Mouse (Mus musculus) heart, adult 2 months (tissue): Measurements from ENCODE around the gene Gm11032. TPM values are rescaled to one million over a fixed set of nuclear protein-coding genes. Genes with fewer than 3 reads are reported as not detected.

Source experiments
- DNase-seq, 2 experiments: peaks; one replicate each; pipeline ENCODE4 v3.0.0; 2021
- H3K27ac ChIP-seq: fragments of 200-600 bp; 2 replicates; pipeline ENCODE4 v1.8.1; 2022
- H3K27me3 ChIP-seq: fragments of 200-500 bp; 2 replicates; pipeline ENCODE4 v1.6.1; 2012; ENCODE audit warnings: mild to moderate bottlenecking, low read length, inconsistent platforms, mixed read lengths; ENCODE audit not compliant: control insufficient read depth, insufficient read depth
- H3K36me3 ChIP-seq: fragments of 200-500 bp; 2 replicates; pipeline ENCODE4 v1.6.1; 2012; ENCODE audit warnings: low read length, inconsistent platforms; ENCODE audit not compliant: control insufficient read depth, insufficient read depth
- H3K4me1 ChIP-seq: fragments of 200-500 bp; 2 replicates; pipeline ENCODE4 v1.6.1; 2011; ENCODE audit warnings: low read length; ENCODE audit not compliant: control insufficient read depth, insufficient read depth
- H3K4me3 ChIP-seq: fragments of 200-600 bp; 2 replicates; pipeline ENCODE4 v1.8.1; 2022
- H3K79me2 ChIP-seq: fragments of 200-500 bp; replicated peaks from 2 replicates; pipeline ENCODE4 v1.6.1; 2012; ENCODE audit warnings: mild to moderate bottlenecking, inconsistent platforms, low read length, moderate library complexity, mixed read lengths; ENCODE audit not compliant: control insufficient read depth, insufficient read depth
- H3K9ac ChIP-seq: fragments of 200-500 bp; 2 replicates; pipeline ENCODE4 v1.6.1; 2012; ENCODE audit warnings: low read depth, mild to moderate bottlenecking, control low read depth, inconsistent platforms, low read length, mixed read lengths
- CTCF ChIP-seq: fragments of 200-600 bp; IDR thresholded peaks from 2 replicates; pipeline ENCODE4 v1.8.1; 2022; ENCODE audit warnings: antibody characterized with exemption, mild to moderate bottlenecking, moderate library complexity
- EP300 ChIP-seq: fragments of 200-500 bp; IDR thresholded peaks from 2 replicates; pipeline ENCODE4 v1.6.1; 2011; ENCODE audit warnings: low read depth, low read length, control low read depth; ENCODE audit not compliant: insufficient read depth
- POLR2A ChIP-seq: fragments of 200-500 bp; IDR thresholded peaks from 2 replicates; pipeline ENCODE4 v1.6.1; 2011; ENCODE audit warnings: mild to moderate bottlenecking, low read depth, low read length, control low read depth; ENCODE audit not compliant: insufficient read depth
- WGBS: fragments of 180-500 bp; shearing (Covaris S2); methylation state at CpG from one replicate; pipeline ENCODE4 v1.1.7; 2018; 5-methylcytosine and 5-hydroxymethylcytosine counted together
- intact Hi-C: fragments of 180-260 bp; cut with DNase I; formaldehyde crosslinking; loops from one replicate; pipeline ENCODE4 v1.15.1; 2025
- polyA plus RNA-seq: library from polyadenylated mRNA; depleted of rRNA; stranded (reverse); fragments of >200 nt; gene quantifications from 2 replicates; pipeline ENCODE4 v1.2.3, GENCODE M21; 2012
- total RNA-seq, 2 experiments: library from RNA; stranded (reverse); gene quantifications; 2 replicates each; pipeline ENCODE4 v1.2.3; 2021

Gene Gm11032
- total and polyA plus RNA-seq, 3 experiments, result not detected

DNA sequence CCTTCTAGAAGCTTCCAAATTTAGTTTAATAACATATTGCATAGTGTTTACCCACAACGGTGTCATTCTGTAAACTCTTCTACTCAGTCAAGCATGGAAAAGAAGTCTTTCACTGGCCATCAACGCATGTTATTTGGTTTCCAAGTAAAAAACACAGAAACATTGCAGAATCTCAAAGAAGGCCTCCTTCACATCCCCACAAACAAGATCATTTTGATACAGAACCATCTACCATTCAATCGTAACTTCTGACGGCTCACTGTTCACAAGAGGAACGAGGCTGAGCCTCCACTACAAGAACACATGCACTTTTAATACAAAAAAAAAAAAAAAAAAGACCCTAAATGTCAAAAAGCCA is 26.4 kb upstream of the Gm11032 start:
- Histone ChIP-seq H3K27me3 (no peaks in the 10 kb centered on the region), H3K9ac (peak overlapping the region; percentile 47; the same call in 1 of the 2 replicates), H3K4me1 (peaks cover 15% of the 10 kb centered on the region), H3K36me3 (peaks cover 18% of the 10 kb centered on the region), H3K79me2 (peaks cover 4% of the 10 kb centered on the region; the same call in 1 of the 2 replicates), H3K4me3 (peak overlapping the region; percentile 92), H3K27ac (peak overlapping the region; percentile 98)
- 8% methylated on average over 5 of the region's 5 CpGs for WGBS
- intact Hi-C loops, result loop anchor here (5.0 kb wide), 2 partner anchors 61 to 109 kb away; partner anchors contain the start of genes Uqcr10 and Zmat5
- TF ChIP-seq CTCF (no peak), POLR2A (no peak), EP300 (no peak)
- DNase-seq, result no peak

DNA sequence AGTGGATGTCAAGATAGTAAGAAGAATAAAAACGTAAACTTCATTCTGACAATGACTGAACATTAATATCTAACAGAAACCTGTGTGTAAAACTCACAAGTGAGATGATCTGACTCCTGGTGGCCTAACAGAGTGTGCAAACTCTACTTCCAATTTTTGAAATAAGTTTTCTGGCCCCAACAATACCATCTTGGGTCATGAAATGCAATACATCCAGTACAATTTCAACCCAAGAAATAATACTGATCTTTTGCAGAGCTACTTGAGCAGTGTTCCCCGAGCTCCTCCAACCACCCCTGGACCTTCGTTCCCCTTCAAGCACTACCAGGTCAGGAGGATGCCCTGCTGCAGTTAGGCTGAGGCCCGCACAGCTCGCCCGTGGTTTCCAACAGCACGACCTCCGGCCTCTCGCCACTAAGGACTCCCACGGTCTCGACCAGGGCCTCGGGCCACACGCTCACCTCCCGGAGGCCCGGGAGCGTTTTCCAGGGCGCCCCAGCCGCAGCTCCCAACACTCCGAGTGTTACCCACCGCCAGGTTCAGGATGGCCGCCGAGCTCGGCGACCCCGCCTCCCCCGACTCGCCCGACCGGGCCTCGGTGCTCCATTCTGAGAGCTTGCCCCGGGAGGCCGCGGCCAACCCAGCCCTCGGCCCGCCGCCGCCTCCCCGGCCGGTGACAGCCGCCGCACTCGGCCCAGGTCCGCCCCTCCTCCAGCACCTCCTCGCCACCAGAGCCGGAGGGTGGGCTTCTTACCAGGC is 25.8 kb upstream of the Gm11032 start:
- no peak for DNase-seq
- no peaks in the 10 kb centered on the region for H3K27me3 ChIP-seq
- peak overlapping the region; percentile 98 for H3K27ac ChIP-seq
- peak overlapping the region; percentile 92 for H3K4me3 ChIP-seq
- intact Hi-C loops, result loop anchor here (2.0 to 5.0 kb wide), 3 partner anchors 43 to 108 kb away; partner anchors contain the start of genes Ascc2, Uqcr10 and Zmat5
- WGBS, result under 1% methylated on average over 38 of the region's 45 CpGs
- TF ChIP-seq CTCF (peak; percentile 44), EP300 (no peak), POLR2A (no peak)
- H3K36me3 ChIP-seq, result peaks cover 15% of the 10 kb centered on the region
- peaks cover 15% of the 10 kb centered on the region for H3K4me1 ChIP-seq
- H3K9ac ChIP-seq, result peak overlapping the region; percentile 99
- H3K79me2 ChIP-seq, result peaks cover 4% of the 10 kb centered on the region; the same call in 1 of the 2 replicates

DNA sequence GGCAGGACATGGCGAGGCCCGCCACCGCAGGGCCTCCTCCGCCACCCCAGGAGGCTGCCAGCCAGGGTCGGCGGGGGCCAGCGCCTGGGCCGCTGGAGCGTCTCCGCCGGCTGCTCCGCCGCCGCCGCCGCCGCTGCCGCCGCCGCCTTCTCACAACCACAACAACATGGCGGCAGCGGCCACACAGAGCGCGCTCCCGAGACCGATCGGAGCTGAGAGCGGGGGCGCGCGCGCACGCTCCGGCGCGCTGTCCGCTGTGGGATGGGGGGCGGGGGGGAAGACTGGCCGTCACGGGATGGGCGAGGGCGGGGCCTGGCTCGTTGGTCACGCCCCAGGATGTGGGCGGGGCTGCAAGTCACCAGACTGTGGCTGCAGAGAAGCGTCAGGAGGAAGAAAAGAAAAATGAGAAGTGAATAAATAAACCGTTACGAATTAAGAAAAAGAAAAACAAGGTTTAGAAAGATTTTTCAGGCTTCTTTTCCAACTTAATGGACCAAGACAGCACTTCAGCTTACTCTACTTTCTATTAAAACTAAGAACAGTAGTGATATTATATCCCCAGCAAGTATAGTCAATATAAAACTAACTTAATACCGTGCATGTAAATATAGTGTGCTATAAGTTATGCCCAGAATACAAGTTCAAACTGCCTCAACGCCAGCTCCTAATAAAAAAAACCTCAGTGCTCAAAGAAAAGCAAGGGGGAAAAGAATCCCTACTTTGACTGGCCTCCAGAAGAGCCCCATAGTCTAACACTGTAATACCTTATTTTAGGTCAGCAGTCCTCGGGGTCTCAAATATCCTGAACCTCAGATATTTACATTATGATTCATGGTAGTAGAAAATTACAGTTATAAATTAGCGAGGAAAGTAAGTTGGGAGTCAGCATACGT is 25.0 kb upstream of the Gm11032 start, which contains the start of gene Mtmr3:
Gene Mtmr3 (minus strand): TSS at position 256 of the 893 bp plus-strand sequence.
- peaks cover 15% of the 10 kb centered on the region for H3K4me1 ChIP-seq
- peak; percentile 97 to 99 for DNase-seq
- peaks cover 15% of the 10 kb centered on the region for H3K36me3 ChIP-seq
- 5% methylated on average over 52 of the region's 53 CpGs for WGBS
- peak within 1 kb of the TSS; percentile 92 for H3K4me3 ChIP-seq
- no peaks in the 10 kb centered on the region for H3K27me3 ChIP-seq
- H3K9ac ChIP-seq, result peak within 1 kb of the TSS; percentile 99
- intact Hi-C loops, result loop anchor here (2.0 to 5.0 kb wide), 3 partner anchors 42 to 107 kb away; partner anchors contain the start of genes Ascc2, Uqcr10 and Zmat5
- no peak for TF ChIP-seq CTCF
- peak; percentile 64 for TF ChIP-seq POLR2A
- 0 out of 2 replicates have a peak, but pooled peaks have one; percentile 25 for TF ChIP-seq EP300
- H3K27ac ChIP-seq, result peak within 1 kb of the TSS; percentile 98
- H3K79me2 ChIP-seq, result peaks cover 4% of the 10 kb centered on the region; the same call in 1 of the 2 replicates

DNA sequence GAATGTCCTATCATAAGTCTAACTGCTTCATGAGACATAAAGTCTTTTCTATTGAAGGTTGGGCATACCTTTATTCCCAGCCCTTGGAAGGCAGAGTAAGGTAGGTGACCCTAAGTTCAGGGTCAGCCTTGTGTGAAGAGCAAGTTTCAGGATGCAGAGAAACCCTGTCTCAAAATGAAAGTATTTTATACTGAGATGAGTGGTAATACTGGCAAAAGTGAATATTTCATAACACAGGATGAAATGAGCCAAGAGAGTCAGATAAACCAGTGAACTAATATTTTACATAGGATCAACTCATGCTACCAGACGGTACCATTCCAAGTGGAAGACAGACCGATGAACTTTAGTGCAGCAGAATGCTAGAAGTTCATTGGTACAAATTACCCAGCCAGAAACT is 21.5 kb upstream of the Gm11032 start:
- intact Hi-C loops, result no loop called here
- TF ChIP-seq CTCF, result no peak
- no peak for TF ChIP-seq EP300
- no peak for TF ChIP-seq POLR2A
- H3K27me3 ChIP-seq, result no peaks in the 10 kb centered on the region
- H3K79me2 ChIP-seq, result peaks cover 2% of the 10 kb centered on the region; the same call in 1 of the 2 replicates
- no peak overlapping the region for H3K4me3 ChIP-seq
- 77% methylated on average over 2 of the region's 2 CpGs for WGBS
- H3K9ac ChIP-seq, result no peak overlapping the region
- DNase-seq, result no peak
- peaks cover 2% of the 10 kb centered on the region; the same call in 1 of the 2 replicates for H3K36me3 ChIP-seq
- H3K27ac ChIP-seq, result peak overlapping the region; percentile 10; the same call in 1 of the 2 replicates
- peaks cover 9% of the 10 kb centered on the region for H3K4me1 ChIP-seq

DNA sequence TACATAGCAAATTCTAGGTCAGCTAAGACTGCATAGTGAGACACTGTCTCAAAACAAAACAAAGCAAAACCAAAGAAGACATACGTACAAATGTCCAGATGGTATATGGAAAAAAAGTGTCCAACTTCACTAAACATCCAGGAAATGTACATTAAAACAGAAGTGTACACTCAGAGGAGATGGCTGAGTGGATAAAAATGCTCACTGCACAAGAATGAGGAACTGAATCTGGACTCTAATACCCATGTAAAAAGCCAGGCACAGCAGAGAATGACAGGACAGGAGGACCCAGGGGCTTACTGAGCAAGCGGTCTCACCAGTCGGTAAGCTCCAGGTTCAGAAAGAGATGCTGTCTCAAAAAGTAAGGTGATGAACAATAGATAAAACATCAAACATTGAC is 20.0 kb upstream of the Gm11032 start:
- Histone ChIP-seq H3K9ac (no peak overlapping the region), H3K4me1 (peaks cover 9% of the 10 kb centered on the region), H3K36me3 (peaks cover 4% of the 10 kb centered on the region; the same call in 1 of the 2 replicates), H3K27me3 (no peaks in the 10 kb centered on the region), H3K79me2 (no peaks in the 10 kb centered on the region), H3K27ac (no peak overlapping the region), H3K4me3 (no peak overlapping the region)
- WGBS, result 97% methylated on average over 3 of the region's 3 CpGs
- intact Hi-C loops, result no loop called here
- no peak for TF ChIP-seq EP300
- DNase-seq, result no peak
